Mouse (Mus musculus) CH12.LX (cell line): Measurements from ENCODE around the gene Cobl. TPM values are rescaled to one million over a fixed set of nuclear protein-coding genes. Genes with fewer than 3 reads are reported as not detected.

Experiments used
- DNase-seq: peaks from one replicate; pipeline ENCODE4 v3.0.0-alpha.2; 2013; ENCODE audit errors: extremely low read depth
- H3K27ac ChIP-seq: 2 replicates; pipeline ENCODE4 v1.5.1; 2012; ENCODE audit warnings: low read depth, mild to moderate bottlenecking, control low read depth, moderate library complexity; ENCODE audit not compliant: insufficient read depth
- H3K27me3 ChIP-seq: replicated peaks from 2 replicates; pipeline ENCODE3; 2012; ENCODE audit warnings: inconsistent platforms
- H3K36me3 ChIP-seq, 2 experiments: replicated peaks in 1 of 2; 2 replicates each; pipeline versions ENCODE3 to v1.6.1; 2012; ENCODE audit warnings: inconsistent platforms in 1 of 2, low read length in 1 of 2, mild to moderate bottlenecking in 1 of 2, mixed read lengths in 1 of 2, moderate library complexity in 1 of 2; ENCODE audit not compliant: control insufficient read depth in 1 of 2, insufficient read depth in 1 of 2
- H3K4me1 ChIP-seq, 2 experiments: 2 replicates each; pipeline ENCODE4 v1.6.1; 2012; ENCODE audit warnings: inconsistent platforms in 1 of 2, moderate library complexity in 1 of 2; ENCODE audit not compliant: insufficient read depth in 2 of 2, control insufficient read depth in 1 of 2
- H3K4me2 ChIP-seq: 2 replicates; pipeline ENCODE4 v1.6.1; 2012; ENCODE audit warnings: low read depth, mild to moderate bottlenecking, control low read depth; ENCODE audit not compliant: poor library complexity, insufficient read depth, severe bottlenecking
- H3K4me3 ChIP-seq, 3 experiments: fragments of 150-350 bp in 1 of 3; sonication (generic) in 1 of 3; replicated peaks in 1 of 3; 2 replicates each; pipeline versions ENCODE3 to v1.5.1; 2011 to 2012; ENCODE audit warnings: low read depth in 2 of 3, low read length in 2 of 3, mild to moderate bottlenecking in 2 of 3, moderate library complexity in 2 of 3, control low read depth in 1 of 3, improper control_type of control experiment in 1 of 3, inconsistent platforms in 1 of 3, mixed read lengths in 1 of 3; ENCODE audit not compliant: poor library complexity in 1 of 3
- H3K79me2 ChIP-seq: replicated peaks from 2 replicates; pipeline ENCODE4 v1.6.1; 2012; ENCODE audit warnings: mild to moderate bottlenecking, moderate library complexity; ENCODE audit not compliant: control insufficient read depth, poor library complexity, insufficient read depth, severe bottlenecking; ENCODE audit errors: extremely low read depth
- H3K9ac ChIP-seq: 2 replicates; pipeline ENCODE4 v1.6.1; 2012; ENCODE audit warnings: low read depth, mild to moderate bottlenecking, control low read depth, moderate library complexity; ENCODE audit not compliant: insufficient read depth
- H3K9me3 ChIP-seq: replicated peaks from 2 replicates; pipeline ENCODE3; 2012; ENCODE audit warnings: low read length, inconsistent platforms, mixed read lengths
- BHLHE40 ChIP-seq: IDR thresholded peaks from 2 replicates; pipeline ENCODE4 v1.6.1; 2011; ENCODE audit warnings: mild to moderate bottlenecking, low read depth, low read length, improper control_type of control experiment
- CTCF ChIP-seq, 2 experiments: IDR thresholded peaks in 1 of 2; conservative IDR thresholded peaks in 1 of 2; 2 replicates each; pipeline ENCODE4 v1.5.1; 2011 to 2012; ENCODE audit warnings: low read depth in 2 of 2, low read length in 2 of 2, improper control_type of control experiment in 1 of 2, inconsistent platforms in 1 of 2, mild to moderate bottlenecking in 1 of 2, moderate library complexity in 1 of 2
- E2F4 ChIP-seq: IDR thresholded peaks from 2 replicates; pipeline ENCODE4 v1.6.1; 2011; ENCODE audit warnings: low read depth, low read length, improper control_type of control experiment; ENCODE audit not compliant: insufficient replicate concordance
- ELF1 ChIP-seq: IDR thresholded peaks from 2 replicates; pipeline ENCODE4 v1.6.1; 2014; ENCODE audit warnings: low read depth, mild to moderate bottlenecking, inconsistent platforms, low read length, improper control_type of control experiment
- EP300 ChIP-seq: IDR thresholded peaks from 2 replicates; pipeline ENCODE4 v1.6.1; 2011; ENCODE audit warnings: low read length, improper control_type of control experiment
- ETS1 ChIP-seq: conservative IDR thresholded peaks from 2 replicates; pipeline ENCODE4 v1.6.1; 2012; ENCODE audit warnings: low read depth, mild to moderate bottlenecking, inconsistent platforms, low read length, improper control_type of control experiment, moderate library complexity
- GABPA ChIP-seq: IDR thresholded peaks from 2 replicates; pipeline ENCODE4 v1.6.1; 2012; ENCODE audit warnings: low read depth, low read length, improper control_type of control experiment, inconsistent platforms; ENCODE audit not compliant: insufficient replicate concordance
- HCFC1 ChIP-seq: IDR thresholded peaks from 2 replicates; pipeline ENCODE4 v1.6.1; 2012; ENCODE audit warnings: low read depth, mild to moderate bottlenecking, inconsistent platforms, low read length, improper control_type of control experiment
- IRF4 ChIP-seq: IDR thresholded peaks from 2 replicates; pipeline ENCODE4 v1.6.1; 2014; ENCODE audit warnings: low read depth, mild to moderate bottlenecking, inconsistent platforms, low read length, improper control_type of control experiment
- JUN ChIP-seq: IDR thresholded peaks from 2 replicates; pipeline ENCODE4 v1.6.1; 2011; ENCODE audit warnings: low read depth, mild to moderate bottlenecking, low read length, improper control_type of control experiment, moderate library complexity; ENCODE audit not compliant: insufficient read depth
- JUND ChIP-seq: conservative IDR thresholded peaks from 2 replicates; pipeline ENCODE4 v1.6.1; 2011; ENCODE audit warnings: low read depth, low read length, improper control_type of control experiment
- KAT2A ChIP-seq: IDR thresholded peaks from 2 replicates; pipeline ENCODE4 v1.6.1; 2012; ENCODE audit warnings: low read length, improper control_type of control experiment, inconsistent platforms; ENCODE audit not compliant: insufficient replicate concordance
- MAX ChIP-seq: IDR thresholded peaks from 2 replicates; pipeline ENCODE4 v1.6.1; 2011; ENCODE audit warnings: low read length, improper control_type of control experiment
- MAZ ChIP-seq: IDR thresholded peaks from 2 replicates; pipeline ENCODE4 v1.6.1; 2012; ENCODE audit warnings: low read depth, mild to moderate bottlenecking, inconsistent platforms, low read length, improper control_type of control experiment, moderate library complexity
- MEF2A ChIP-seq: IDR thresholded peaks from 2 replicates; pipeline ENCODE4 v1.6.1; 2014; ENCODE audit warnings: low read depth, mild to moderate bottlenecking, inconsistent platforms, low read length, improper control_type of control experiment, borderline replicate concordance
- MXI1 ChIP-seq: IDR thresholded peaks from 2 replicates; pipeline ENCODE4 v1.6.1; 2011; ENCODE audit warnings: mild to moderate bottlenecking, low read depth, low read length, improper control_type of control experiment
- MYC ChIP-seq: IDR thresholded peaks from 2 replicates; pipeline ENCODE4 v1.6.1; 2011; ENCODE audit warnings: low read depth, mild to moderate bottlenecking, improper control_type of control experiment, low read length
- NELFE ChIP-seq: IDR thresholded peaks from 2 replicates; pipeline ENCODE4 v1.6.1; 2011; ENCODE audit warnings: low read depth, low read length, improper control_type of control experiment
- NRF1 ChIP-seq: IDR thresholded peaks from 2 replicates; pipeline ENCODE4 v1.6.1; 2014; ENCODE audit warnings: low read depth, mild to moderate bottlenecking, inconsistent platforms, low read length, improper control_type of control experiment, moderate library complexity
- PAX5 ChIP-seq: IDR thresholded peaks from 2 replicates; pipeline ENCODE4 v1.6.1; 2012; ENCODE audit warnings: low read length, inconsistent platforms, mixed read lengths
- POLR2A ChIP-seq: IDR thresholded peaks from 2 replicates; pipeline ENCODE4 v1.6.1; 2011; ENCODE audit warnings: low read depth, mild to moderate bottlenecking, improper control_type of control experiment, low read length
- POLR2AphosphoS2 ChIP-seq: IDR thresholded peaks from 2 replicates; pipeline ENCODE4 v1.6.1; 2011; ENCODE audit warnings: low read depth, low read length, improper control_type of control experiment
- RCOR1 ChIP-seq: conservative IDR thresholded peaks from 2 replicates; pipeline ENCODE4 v1.6.1; 2012; ENCODE audit warnings: low read depth, mild to moderate bottlenecking, inconsistent platforms, low read length, improper control_type of control experiment
- SIN3A ChIP-seq: IDR thresholded peaks from 2 replicates; pipeline ENCODE4 v1.6.1; 2012; ENCODE audit warnings: low read length, improper control_type of control experiment, inconsistent platforms
- TCF12 ChIP-seq: IDR thresholded peaks from 2 replicates; pipeline ENCODE4 v1.6.1; 2014; ENCODE audit warnings: low read depth, mild to moderate bottlenecking, inconsistent platforms, low read length, improper control_type of control experiment
- UBTF ChIP-seq: IDR thresholded peaks from 2 replicates; pipeline ENCODE4 v1.6.1; 2012; ENCODE audit warnings: low read depth, mild to moderate bottlenecking, inconsistent platforms, low read length, improper control_type of control experiment, moderate library complexity
- USF1 ChIP-seq: IDR thresholded peaks from 2 replicates; pipeline ENCODE4 v1.6.1; 2014; ENCODE audit warnings: low read depth, mild to moderate bottlenecking, inconsistent platforms, low read length, improper control_type of control experiment
- USF2 ChIP-seq: conservative IDR thresholded peaks from 2 replicates; pipeline ENCODE4 v1.6.1; 2011; ENCODE audit warnings: low read depth, low read length, improper control_type of control experiment
- ZMIZ1 ChIP-seq: IDR thresholded peaks from 2 replicates; pipeline ENCODE4 v1.6.1; 2012; ENCODE audit warnings: low read depth, mild to moderate bottlenecking, inconsistent platforms, low read length, improper control_type of control experiment
- ZNF384 ChIP-seq: IDR thresholded peaks from 2 replicates; pipeline ENCODE4 v1.6.1; 2012; ENCODE audit warnings: low read depth, low read length, improper control_type of control experiment, inconsistent platforms
- dilution Hi-C: fragments of 300-500 bp; cut with MboI; formaldehyde crosslinking; loops from 2 replicates; pipeline ENCODE4 v1.14.3; 2020; ENCODE audit warnings: low sequenced_read_pairs; ENCODE audit not compliant: extremely low pct_unique_long_range_greater_than_20kb, extremely low pct_ligation_motif_present
- in situ Hi-C: fragments of 300-500 bp; cut with MboI; formaldehyde crosslinking; loops from 3 replicates; pipeline ENCODE4 v1.14.3; 2019; ENCODE audit warnings: low sequenced_read_pairs, low pct_ligation_motif_present, low pct_unique_long_range_greater_than_20kb, mixed read lengths
- polyA plus RNA-seq: library from polyadenylated mRNA; unstranded; fragments of >175 nt; gene quantifications from 2 replicates; pipeline ENCODE4 v1.2.1, GENCODE M21; 2012; ENCODE audit warnings: low read depth; ENCODE audit not compliant: insufficient read length
- total RNA-seq, 2 experiments: library from RNA; depleted of rRNA; stranded (reverse); fragments of 300-350 nt in 1 of 2; fragments of >200 nt in 1 of 2; gene quantifications; 2 replicates each; pipeline ENCODE4 v1.2.3; 2012 to 2014

Cobl gene
- total and polyA plus RNA-seq, 3 experiments = 0.06 to 0.13 TPM; not detected in 1

GRCm38 (mm10) chr11:12273726-12274125, 191.0 kb downstream of the Cobl start:
- no peak overlapping the region for H3K27ac ChIP-seq
- H3K4me3 ChIP-seq = no peak overlapping the region
- in situ Hi-C loops = no loop called here
- H3K79me2 ChIP-seq = no peaks in the 10 kb centered on the region
- TF ChIP-seq USF1 (no peak), ZNF384 (no peak), MYC (no peak), ELF1 (no peak), JUN (no peak), MEF2A (no peak), IRF4 (no peak), EP300 (no peak), TCF12 (no peak), NRF1 (no peak), ZMIZ1 (no peak), BHLHE40 (no peak), MXI1 (no peak), GABPA (no peak), RCOR1 (no peak), JUND (no peak), SIN3A (no peak), PAX5 (no peak), POLR2A (no peak)
- H3K4me2 ChIP-seq = no peak overlapping the region
- no peak for DNase-seq
- no peaks in the 10 kb centered on the region for H3K4me1 ChIP-seq
- no peaks in the 10 kb centered on the region for H3K27me3 ChIP-seq
- H3K9me3 ChIP-seq = no peaks in the 10 kb centered on the region
- no peak overlapping the region for H3K9ac ChIP-seq
- dilution Hi-C loops = no loop called here
- no peaks in the 10 kb centered on the region for H3K36me3 ChIP-seq

DNA sequence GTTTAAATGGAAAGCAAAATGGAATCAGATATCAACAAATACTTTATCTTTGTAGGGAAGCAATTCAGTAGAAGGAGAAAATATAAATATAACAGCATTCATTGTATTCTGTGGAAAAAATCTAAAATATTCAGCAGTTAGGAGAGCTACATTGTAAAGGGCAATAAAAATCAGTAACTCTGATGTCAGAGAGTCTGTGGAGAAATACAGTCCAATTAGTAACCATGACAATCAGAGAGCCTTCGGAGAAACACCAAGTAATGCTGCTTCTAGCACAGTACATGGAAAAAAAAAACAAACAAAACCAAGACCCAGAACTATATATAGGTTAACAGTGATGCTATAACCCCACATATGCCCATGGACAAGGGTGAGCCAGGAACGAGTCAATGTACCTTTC, 206.3 kb downstream of the Cobl start:
- no peaks in the 10 kb centered on the region for H3K27me3 ChIP-seq
- in situ Hi-C loops (no loop called here), dilution Hi-C loops (no loop called here)
- H3K4me1 ChIP-seq = no peaks in the 10 kb centered on the region
- no peak overlapping the region for H3K27ac ChIP-seq
- no peaks in the 10 kb centered on the region for H3K79me2 ChIP-seq
- no peaks in the 10 kb centered on the region for H3K36me3 ChIP-seq
- H3K9ac ChIP-seq = no peak overlapping the region
- H3K4me3 ChIP-seq = no peak overlapping the region
- no peaks in the 10 kb centered on the region for H3K9me3 ChIP-seq
- no peak overlapping the region for H3K4me2 ChIP-seq
- TF ChIP-seq UBTF = no peak
- no peak for TF ChIP-seq EP300
- no peak for TF ChIP-seq E2F4
- TF ChIP-seq JUND = no peak
- no peak for TF ChIP-seq TCF12
- TF ChIP-seq ETS1 = no peak
- TF ChIP-seq HCFC1 = no peak
- TF ChIP-seq NELFE = no peak
- no peak for TF ChIP-seq MYC
- no peak for TF ChIP-seq SIN3A
- no peak for TF ChIP-seq PAX5
- TF ChIP-seq MAX = no peak
- TF ChIP-seq POLR2AphosphoS2 = no peak
- TF ChIP-seq MEF2A = no peak
- TF ChIP-seq USF2 = no peak
- TF ChIP-seq ZNF384 = no peak
- TF ChIP-seq MAZ = no peak
- no peak for TF ChIP-seq KAT2A
- TF ChIP-seq CTCF (conservative IDR thresholded peaks at IDR 0.05 in 1 of 2, IDR thresholded peaks at IDR 0.05 in 1 of 2; ENCODE audit: low read depth in 2 of 2, low read length in 2 of 2) = no peak
- DNase-seq = no peak
